Mouse (Mus musculus) left cerebral cortex, postnatal 10 days (tissue): ENCODE data around the gene Pgbd5. TPM values are rescaled to one million over a fixed set of nuclear protein-coding genes. Genes with fewer than 3 reads are reported as not detected.
A peak's percentile ranks its signal among the peaks of the same experiment; 100 is the strongest.

ENCODE experiments used
- DNase-seq, 2 experiments: peaks; one replicate each; pipeline ENCODE4 v3.0.0; 2021 to 2022; ENCODE audit warnings: low spot score in 2 of 2, mixed read lengths in 1 of 2; ENCODE audit errors: extremely low spot score in 1 of 2
- intact Hi-C: fragments of 180-260 bp; cut with DNase I; formaldehyde crosslinking; loops from one replicate; pipeline ENCODE4 v1.15.1; 2025
- total RNA-seq, 2 experiments: library from RNA; stranded (reverse); gene quantifications; 2 replicates each; pipeline ENCODE4 v1.2.3; 2021

Pgbd5 gene
- total RNA-seq, 2 experiments from 2014 or later = 126 to 127 TPM

DNA sequence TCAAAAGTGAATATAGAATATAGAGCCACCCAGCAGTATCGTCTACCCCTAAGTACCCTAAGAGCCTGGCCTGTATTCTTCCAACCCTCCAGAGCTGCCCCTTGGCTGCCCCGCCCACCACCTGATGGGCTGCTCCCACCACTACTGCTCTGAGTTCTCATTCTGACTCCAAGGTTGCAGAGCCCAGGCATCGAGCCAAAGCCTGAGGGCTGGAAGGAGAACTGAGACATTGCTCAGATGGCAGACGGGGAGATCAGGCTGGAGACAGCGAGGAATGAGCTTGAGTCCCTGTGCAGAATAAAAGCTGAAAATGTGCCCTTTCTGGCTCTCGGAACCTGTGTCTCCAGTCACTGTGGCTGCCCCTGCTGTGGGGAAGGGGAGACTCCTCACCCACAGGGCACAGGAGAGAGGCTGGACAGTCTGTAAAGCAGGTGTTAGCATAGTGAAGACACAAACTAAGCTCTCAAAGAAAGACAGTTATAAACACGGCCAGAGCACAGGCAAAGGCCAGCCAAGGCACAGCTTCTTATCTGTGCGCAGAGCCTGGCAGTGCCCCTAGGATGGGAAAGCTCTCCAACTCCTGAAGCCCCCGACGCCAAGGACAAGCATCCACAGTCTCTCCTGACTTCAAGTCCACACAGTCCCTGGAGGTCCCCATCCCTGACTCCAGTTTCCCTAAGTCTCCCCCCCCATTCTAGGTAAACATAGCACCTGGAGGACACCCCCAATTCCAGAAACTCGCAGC, 42.0 kb downstream of the Pgbd5 start:
- DNase-seq = peak in 1 of 2 experiments; percentile 74
- intact Hi-C loops = loop anchor here (5.0 to 10.0 kb wide), 2 partner anchors 35 to 117 kb away; no protein-coding TSS in a partner anchor

DNA sequence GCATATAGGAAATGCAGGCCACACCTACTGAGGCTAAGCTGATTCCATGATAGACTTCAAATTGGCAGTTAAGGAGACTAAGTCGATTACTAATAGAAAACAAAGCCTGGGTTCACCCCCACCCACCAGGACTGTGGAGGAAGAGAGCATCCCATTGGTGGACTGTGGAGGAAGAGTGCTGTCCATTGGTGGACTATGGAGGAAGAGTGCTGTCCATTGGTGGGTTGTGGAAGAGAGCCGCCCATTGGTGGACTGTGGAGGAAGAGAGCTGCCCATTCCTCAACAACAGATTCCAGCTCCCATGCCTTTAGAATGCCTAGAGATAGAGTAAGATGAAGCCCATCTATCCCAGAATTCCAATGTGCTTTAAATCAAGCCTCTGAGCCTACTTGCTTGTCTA, 42.9 kb downstream of the Pgbd5 start:
- no peak for DNase-seq
- intact Hi-C loops = loop anchor here (5.0 to 10.0 kb wide), 2 partner anchors 36 to 118 kb away; no protein-coding TSS in a partner anchor

DNA sequence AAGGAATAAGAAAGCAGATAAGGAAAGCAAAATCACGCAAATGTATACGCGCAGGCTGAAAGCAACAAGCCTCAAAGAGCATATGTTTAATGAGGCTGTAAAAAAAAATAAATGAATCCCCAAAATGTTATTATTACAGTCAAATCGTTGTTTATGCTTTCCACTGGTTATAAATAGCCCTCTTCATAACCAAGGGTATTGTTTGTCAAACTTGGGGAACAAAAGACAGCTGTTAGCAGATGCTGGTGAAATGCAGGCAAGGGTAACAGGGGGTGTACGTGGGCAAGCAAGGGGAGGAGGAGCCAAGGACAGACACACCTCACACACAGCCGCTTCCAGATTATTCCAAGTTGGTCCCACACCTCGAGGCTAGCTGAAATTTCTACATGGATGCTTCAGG, 44.1 kb downstream of the Pgbd5 start:
- DNase-seq = no peak
- intact Hi-C loops = loop anchor here (5.0 to 10.0 kb wide), 2 partner anchors 37 to 119 kb away; no protein-coding TSS in a partner anchor

DNA sequence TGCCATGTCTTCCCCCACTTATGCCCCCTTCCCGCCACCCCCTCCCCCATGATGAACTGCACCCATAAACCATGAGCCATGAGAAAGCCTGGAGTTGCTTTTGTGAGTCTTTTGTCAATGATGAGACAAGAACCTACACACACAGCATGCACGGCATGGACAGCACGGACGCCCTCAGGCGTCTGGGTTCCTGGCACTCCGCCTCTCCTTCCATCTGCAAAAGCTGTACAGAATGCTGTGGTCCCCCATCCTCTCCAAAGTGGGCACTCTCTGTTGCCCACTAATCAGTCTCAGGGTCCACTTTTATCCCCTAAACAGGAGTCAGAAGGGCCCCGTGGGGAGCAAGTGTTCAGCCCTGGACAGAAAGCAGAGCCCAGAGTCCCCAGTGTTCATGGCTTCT, 44.5 kb downstream of the Pgbd5 start:
- no peak for DNase-seq
- intact Hi-C loops = loop anchor here (5.0 to 10.0 kb wide), 2 partner anchors 37 to 120 kb away; no protein-coding TSS in a partner anchor

DNA sequence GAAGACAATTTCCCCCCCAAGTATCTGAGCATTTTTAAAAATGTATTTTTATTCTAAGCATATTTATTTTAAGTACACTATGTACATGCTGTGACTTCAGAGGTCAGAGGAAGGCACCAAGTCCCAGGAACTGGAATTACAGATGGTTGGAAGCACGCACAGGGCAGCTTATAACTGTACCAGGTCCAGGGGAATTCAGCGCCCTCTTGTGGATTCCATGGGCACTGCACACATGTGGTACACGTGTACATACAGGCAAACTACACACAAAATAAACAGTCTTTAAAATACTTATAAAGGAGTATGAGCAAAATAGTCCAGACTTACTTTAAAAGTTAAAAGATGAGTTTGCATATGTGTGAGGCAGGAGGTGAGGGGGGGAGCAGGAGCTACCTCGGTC, 45.5 kb downstream of the Pgbd5 start:
- intact Hi-C loops = loop anchor here (10.0 kb wide), 1 partner anchor 121 kb away; no protein-coding TSS in a partner anchor
- DNase-seq = peak in 1 of 2 experiments; percentile 59

DNA sequence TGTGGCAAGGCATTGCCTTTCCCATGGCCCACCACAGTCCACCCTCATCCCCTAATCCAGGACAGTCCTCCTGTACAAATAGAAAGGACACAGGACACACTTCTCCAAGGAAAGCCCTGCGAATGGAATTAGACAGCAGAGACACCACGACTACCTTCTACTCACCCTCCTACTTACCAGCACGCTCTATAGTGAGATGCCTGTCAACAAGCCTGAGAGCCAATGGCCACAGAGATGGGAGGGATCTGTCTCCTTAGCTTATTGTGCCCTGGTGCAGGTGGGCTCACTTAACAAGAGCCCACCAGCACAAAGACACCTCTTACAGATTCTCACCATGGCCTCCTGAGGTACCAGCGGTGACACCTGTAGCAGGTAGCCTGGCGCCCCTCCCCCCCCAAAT, 46.4 kb downstream of the Pgbd5 start:
- intact Hi-C loops = loop anchor here (10.0 kb wide), 1 partner anchor 122 kb away; no protein-coding TSS in a partner anchor
- no peak for DNase-seq

DNA sequence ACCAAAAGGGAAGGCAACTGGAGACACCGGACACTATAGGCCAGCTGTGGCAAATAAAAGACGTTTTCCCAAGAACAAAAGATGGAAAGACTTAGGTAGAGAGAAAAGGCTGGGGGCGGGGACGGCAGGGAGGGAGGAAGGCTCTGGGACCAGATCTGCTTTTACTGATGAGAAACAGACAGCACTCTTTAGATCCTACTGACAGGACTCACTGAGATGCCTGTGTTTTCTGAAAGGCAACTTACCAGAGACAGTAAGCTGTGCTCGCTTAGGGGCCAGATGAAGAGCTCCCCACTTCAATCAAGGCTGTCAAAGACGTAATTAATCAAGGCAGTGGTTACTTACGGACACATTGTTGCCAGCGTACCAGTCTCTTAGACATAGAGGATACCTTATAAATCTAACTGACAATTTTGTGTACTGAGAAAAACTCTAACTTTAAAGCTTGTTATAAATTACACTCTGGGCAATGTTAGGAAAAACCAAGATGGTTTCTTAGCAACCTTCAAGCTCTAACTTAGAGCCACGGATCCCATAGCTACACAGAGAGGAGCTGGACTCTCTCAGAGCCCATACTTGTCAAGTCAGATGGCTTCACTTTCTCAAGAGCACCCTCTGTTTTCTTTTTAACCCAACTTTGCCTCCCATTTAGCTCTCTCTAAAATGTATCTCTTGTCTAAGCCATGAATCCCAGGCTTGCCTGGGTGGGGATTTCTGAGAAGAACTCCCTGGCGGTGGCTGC, 47.0 kb downstream of the Pgbd5 start:
- DNase-seq = no peak
- intact Hi-C loops = loop anchor here (10.0 kb wide), 1 partner anchor 122 kb away; no protein-coding TSS in a partner anchor

DNA sequence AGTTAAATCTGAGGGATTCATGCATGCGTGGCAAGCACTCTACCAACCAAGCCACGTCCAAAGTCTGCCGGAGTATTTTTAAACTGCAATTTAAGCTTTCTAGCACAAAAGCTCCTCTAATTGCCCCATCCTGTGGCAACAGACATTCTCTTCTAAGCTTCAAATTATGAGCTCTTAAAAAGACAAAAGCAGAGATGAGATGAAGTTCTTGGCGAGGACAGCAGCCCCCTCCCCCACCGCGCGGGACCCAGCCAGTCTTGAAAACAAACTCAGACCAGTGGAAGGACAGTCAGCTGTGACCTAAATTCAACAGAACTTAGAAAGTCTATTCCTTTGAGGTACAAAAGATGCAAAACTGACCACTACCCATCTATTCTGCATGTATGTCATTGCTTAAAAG, 48.3 kb downstream of the Pgbd5 start:
- intact Hi-C loops = loop anchor here (10.0 kb wide), 1 partner anchor 124 kb away; no protein-coding TSS in a partner anchor
- DNase-seq = peak in 1 of 2 experiments; percentile 73

DNA sequence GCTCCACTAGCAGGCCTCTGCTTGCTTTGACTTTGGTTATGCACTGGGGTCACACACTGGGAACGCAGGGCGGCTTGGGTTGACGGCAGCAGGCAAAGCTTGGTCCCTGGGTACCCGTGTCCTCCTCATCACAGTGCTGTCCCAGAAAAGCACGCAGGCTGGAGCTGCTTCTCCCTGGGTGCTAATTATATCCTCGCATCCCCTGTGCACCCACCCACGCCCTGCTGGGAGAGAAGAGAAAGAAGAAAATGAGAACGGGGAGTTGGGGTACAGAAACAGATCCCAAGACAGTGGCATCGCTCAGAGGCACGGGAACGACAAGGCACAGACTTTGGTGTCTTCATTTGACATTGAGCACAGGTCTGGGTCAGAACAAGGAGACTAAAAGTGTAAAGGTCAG, 50.0 kb downstream of the Pgbd5 start:
- DNase-seq = peak; percentile 74

DNA sequence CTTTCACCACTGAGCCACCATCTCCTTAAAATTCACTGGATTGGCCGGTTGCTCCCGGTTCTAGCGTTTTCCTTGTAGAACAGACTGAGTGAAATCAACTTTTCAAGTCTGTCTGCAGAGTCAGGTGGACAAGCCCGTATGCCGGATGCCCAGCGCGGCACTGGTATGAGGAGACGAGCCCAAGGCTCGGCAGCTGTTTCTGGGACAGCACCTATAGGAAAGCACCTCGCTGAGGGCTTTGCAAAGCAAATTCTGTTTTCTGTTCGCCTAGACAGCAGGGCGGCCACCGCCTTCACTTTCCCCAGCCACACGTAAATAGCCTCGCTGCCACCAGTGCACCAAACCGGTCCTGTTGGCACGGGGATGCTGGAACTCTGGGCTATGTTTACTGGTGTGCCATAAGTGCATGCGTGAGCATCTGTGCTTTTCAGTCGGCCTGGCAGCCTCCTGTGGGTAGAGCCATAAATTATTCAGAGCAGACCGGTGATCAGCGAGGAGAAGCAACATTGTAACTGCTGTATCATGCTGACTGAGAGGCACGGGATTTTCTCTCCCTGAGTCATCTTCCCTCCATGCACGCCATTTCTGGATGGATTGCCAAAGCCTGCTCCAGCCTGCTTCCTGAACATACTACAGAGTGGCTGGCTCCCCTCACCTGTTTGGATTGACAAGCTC, 53.1 kb downstream of the Pgbd5 start:
- intact Hi-C loops = no loop called here
- DNase-seq = no peak

More for the DNA sequence above, 50.0 kb downstream of the Pgbd5 start:
- intact Hi-C loops = no loop called here

DNA sequence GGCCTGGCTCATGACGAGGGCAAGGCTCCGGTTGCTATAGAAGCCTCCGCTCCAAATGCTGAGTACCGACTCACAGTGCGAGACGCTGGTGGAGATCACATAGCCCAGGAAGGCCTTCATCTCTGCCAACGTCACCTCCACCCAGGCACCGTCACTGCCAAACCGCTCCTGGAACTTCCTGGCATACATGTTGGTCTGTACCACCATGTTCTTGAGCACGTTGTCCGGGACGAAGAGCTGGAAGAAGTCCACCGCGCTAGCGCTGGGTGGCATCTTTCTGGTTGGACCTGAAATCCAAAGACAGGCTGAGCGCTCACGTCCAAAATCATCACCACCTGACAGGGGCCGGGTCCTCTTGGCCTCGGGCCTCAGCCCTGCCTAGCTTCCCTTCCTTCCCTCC, 55.1 kb downstream of the Pgbd5 start:
- intact Hi-C loops = no loop called here
- no peak for DNase-seq

DNA sequence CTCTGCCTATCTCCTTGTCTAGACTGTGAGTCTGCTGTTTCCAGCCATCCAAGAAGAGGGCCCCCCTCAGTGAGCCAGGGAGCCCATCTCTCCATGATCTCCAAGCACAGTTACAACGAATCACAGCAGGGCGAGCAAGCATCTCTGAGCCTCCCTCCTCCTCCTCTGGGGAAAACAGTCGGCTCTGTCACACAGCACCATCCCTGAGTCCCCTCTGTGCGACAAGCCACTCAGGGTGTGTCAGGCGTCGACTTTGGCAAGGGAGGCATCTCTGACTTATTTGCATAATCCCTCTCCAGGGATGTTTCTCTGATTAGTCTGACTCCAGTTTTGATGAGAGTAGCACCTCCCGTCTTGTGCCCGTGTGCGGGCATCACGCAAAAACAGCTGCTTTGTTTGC, 57.2 kb downstream of the Pgbd5 start:
- intact Hi-C loops = no loop called here
- no peak for DNase-seq

DNA sequence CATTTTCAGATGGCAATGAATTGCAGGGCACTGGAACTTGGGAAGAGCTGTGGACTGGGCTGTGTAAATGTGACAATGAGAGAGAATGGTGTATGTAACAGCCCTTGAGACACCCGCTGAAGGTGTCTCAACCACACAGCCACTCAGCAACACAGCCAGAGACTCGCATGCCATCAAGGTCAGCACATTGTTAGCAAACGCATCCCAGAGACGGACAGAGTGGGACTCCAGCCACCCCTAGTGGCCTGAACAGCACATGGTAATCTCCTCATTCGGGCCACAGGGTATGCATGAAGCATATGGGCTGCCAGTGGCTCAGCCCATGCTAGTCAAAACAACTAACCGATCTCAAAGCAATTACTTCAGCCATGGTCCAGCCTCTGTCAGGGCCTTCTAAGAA, 60.2 kb downstream of the Pgbd5 start:
- intact Hi-C loops = no loop called here
- DNase-seq = peak in 1 of 2 experiments; percentile 19

DNA sequence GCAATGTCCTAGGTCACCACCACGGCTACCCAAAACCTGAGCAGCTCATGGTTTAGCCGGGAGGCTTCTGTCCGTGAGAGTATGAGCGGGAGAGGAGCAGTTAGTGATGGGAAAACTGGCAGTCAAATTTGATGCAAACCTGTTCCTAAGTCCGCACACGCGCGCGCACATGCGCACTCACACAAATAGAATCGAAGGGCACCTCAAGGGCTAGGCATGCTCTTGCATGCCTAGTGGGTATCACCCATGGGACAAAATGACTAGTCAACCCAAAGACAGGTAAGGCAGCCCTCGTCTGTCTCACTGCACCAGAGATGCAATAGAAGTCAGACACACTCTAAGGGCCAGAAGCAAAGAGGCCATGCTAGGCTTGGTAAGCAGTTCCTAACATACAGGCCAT, 63.1 kb downstream of the Pgbd5 start:
- no peak for DNase-seq
- intact Hi-C loops = no loop called here

DNA sequence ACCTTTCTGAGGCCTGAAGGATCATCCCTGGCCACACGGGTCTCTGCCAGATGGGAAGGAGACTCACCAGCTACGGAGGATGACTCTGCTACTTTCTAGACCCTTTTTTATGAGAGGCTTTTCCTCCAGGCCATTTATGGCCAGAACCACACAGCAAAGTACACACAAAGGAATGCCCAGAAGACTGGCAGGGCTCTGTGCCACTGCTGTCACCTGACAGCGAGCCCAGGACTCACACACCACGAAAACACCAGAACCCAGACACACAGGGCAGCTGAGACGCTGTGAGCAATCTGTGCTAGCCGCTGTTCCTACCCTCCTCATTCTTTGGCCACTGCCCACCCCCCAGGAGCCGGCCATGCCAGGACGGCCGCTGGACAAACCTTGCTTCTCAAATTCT, 63.7 kb downstream of the Pgbd5 start:
- intact Hi-C loops = no loop called here
- peak in 1 of 2 experiments; percentile 32 for DNase-seq

DNA sequence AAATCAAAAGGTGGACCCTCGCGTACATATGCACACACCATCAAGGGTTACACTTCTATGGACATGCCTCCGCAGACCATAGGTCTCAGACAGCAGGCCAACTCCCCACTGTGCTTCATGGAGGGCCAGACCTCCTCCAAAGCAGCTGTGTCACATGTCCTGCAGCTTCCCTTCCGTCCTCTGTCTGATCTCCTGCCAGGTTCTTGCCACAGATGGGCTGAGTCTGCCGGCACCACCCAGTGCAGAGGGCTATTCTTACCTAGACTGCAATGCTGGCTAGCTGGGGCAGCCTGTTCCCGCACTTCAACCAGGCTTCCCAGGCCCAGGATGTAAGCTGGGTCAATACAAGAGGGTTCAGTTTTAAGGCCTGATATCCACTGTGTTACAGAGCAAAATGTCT, 64.3 kb downstream of the Pgbd5 start:
- peak in 1 of 2 experiments; percentile 75 for DNase-seq
- intact Hi-C loops = no loop called here

DNA sequence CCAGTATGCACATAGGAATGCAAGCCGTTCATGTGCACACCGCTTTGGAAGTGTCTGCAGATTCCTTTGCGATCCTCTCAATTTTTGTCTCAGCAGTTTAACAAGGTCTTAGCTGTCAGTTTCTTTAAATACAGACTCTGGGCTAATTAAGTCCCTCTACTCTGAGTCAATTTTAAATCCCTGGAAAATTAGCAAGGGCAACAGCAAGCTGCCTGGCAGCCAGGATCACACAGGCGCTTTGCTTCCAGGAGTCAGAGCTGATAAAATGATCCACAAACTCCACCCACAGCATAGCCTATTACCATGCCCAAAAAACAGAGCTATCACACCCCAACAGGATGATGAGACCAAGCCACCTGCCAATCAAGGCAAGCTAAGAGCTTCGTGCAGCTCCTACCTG, 65.7 kb downstream of the Pgbd5 start:
- DNase-seq = peak in 1 of 2 experiments; percentile 16
- intact Hi-C loops = no loop called here

DNA sequence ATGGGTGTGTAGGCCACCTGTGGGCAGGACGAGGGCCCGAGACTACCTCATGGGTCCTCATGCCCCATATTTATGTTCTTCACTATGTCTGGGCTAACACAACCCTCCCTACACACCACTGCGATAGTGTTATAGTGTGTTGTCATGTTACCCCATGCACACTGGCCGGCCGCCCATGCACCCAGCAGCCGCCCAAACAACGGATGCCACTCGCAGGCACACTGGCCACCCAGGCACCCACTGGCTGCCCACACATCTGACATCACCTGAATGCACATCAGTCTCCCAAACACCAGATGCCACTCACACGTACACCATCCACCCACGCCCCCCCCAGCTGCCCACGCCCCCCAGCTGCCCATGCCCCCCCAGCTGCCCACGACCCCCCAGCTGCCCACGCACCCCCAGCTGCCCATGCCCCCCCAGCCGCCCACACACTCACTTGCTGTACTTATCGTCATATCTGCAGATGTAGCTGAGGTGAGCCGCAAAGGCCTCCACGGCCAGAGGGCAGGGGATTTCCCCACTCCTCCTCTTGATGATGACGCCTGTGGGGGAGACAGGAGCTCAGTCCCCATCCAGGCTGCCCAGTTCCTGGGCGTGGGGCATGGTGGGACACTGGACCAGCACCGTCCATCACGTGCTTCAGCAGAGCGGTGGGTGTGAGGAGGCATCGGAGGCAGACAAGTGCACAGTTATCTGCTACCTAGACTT, 67.9 kb downstream of the Pgbd5 start:
- intact Hi-C loops = no loop called here
- DNase-seq = peak in 1 of 2 experiments; percentile 38
